Mouse (Mus musculus) stomach, embryonic 14.5 days (tissue): ENCODE data around the gene Phgdh. TPM values are rescaled to one million over a fixed set of nuclear protein-coding genes. Genes with fewer than 3 reads are reported as not detected.

Experiments used
- ATAC-seq: fragments of 200-750 bp; cut with Nextera tagmentation; 2 replicates; pipeline ENCODE4 v1.8.0; 2017; ENCODE audit warnings: low read depth, moderate TSS enrichment; ENCODE audit not compliant: insufficient number of reproducible peaks, insufficient read depth, low FRiP score
- H3K27ac ChIP-seq: fragments of 300-500 bp; sonication (generic); 2 replicates; pipeline ENCODE4 v1.5.1; 2014; ENCODE audit warnings: mild to moderate bottlenecking, low read length, moderate library complexity, mixed read lengths
- H3K27me3 ChIP-seq: fragments of 300-500 bp; sonication (generic); 2 replicates; pipeline ENCODE4 v1.6.1; 2014; ENCODE audit warnings: low read length, control low read depth, mixed read lengths; ENCODE audit not compliant: control insufficient read depth, insufficient read depth
- H3K36me3 ChIP-seq: fragments of 300-500 bp; sonication (generic); 2 replicates; pipeline ENCODE4 v1.6.1; 2014; ENCODE audit warnings: mild to moderate bottlenecking, control low read depth, low read length, moderate library complexity, mixed read lengths; ENCODE audit not compliant: control insufficient read depth, insufficient read depth
- H3K4me1 ChIP-seq: fragments of 300-500 bp; sonication (generic); 2 replicates; pipeline ENCODE4 v1.6.1; 2014; ENCODE audit warnings: low read length, control low read depth, mixed read lengths; ENCODE audit not compliant: control insufficient read depth, insufficient read depth
- H3K4me2 ChIP-seq: fragments of 300-500 bp; sonication (generic); replicated peaks from 2 replicates; pipeline ENCODE4 v1.6.1; 2014; ENCODE audit warnings: low read depth, low read length, control low read depth
- H3K4me3 ChIP-seq: fragments of 300-500 bp; sonication (generic); 2 replicates; pipeline ENCODE4 v1.5.1; 2014; ENCODE audit warnings: low read depth, low read length, control low read depth
- H3K9ac ChIP-seq: fragments of 300-500 bp; sonication (generic); replicated peaks from 2 replicates; pipeline ENCODE4 v1.6.1; 2014; ENCODE audit warnings: low read depth, mild to moderate bottlenecking, control low read depth, low read length, moderate library complexity, mixed read lengths
- H3K9me3 ChIP-seq: fragments of 300-500 bp; sonication (generic); 2 replicates; pipeline ENCODE4 v1.6.1; 2016; ENCODE audit warnings: low read depth, low read length, control low read depth; ENCODE audit not compliant: control insufficient read depth
- WGBS: fragments of 180-500 bp; shearing (Covaris S2); extraction: QIAGEN DNeasy Blood & Tissue Kit; methylation state at CpG from one replicate; pipeline ENCODE4 v1.1.7; 2014; 5-methylcytosine and 5-hydroxymethylcytosine counted together
- polyA plus RNA-seq: library from polyadenylated mRNA; unstranded; fragments of >200 nt; fragmentation: Nextera tagmentation; extraction: Ambion mirVana; gene quantifications from 2 replicates; pipeline ENCODE4 v1.2.1, GENCODE M21; 2014

The Phgdh gene
- polyA plus RNA-seq, 1 experiment from 2014 or later, result 175 TPM

DNA sequence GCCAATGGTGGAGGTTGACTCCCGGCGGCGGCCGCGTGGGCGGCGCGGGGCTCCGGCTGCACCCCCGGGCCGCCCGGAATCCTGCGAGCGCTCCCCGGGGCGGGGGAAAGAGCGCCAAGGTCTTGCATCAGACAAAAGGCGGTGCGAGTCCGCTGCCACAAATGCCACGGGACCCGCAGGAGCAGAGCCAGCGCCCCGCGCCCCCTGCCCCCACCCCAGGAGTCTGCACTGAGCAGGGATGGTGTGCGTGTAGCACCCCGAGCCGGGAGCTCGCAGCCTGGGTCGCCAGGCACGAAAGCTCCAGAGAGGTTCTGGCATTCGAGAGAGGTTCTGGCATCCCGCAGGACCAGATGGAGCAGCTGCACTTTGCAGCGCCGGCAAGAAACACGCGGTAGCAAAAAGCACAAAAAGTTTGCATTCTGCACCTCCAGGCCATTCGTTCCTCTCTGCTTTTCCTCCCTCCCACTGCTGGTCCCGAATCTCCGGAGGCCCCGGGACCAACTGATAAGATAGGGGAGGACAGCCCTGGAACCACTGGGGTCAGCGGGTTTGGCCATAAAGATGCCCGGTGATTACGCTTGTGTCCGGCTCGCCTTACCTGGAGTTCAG, 589 bp downstream of the Phgdh start:
- H3K4me1 ChIP-seq, result peaks cover 12% of the 10 kb centered on the region; the same call in 1 of the 2 replicates
- ATAC-seq, result peak; percentile 30; the same call in 1 of the 2 replicates
- peak overlapping the region; percentile 63 for H3K4me3 ChIP-seq
- no peaks in the 10 kb centered on the region for H3K36me3 ChIP-seq
- no peaks in the 10 kb centered on the region for H3K27me3 ChIP-seq
- under 1% methylated on average over 46 of the region's 46 CpGs for WGBS
- peak overlapping the region; percentile 92 for H3K4me2 ChIP-seq
- peak overlapping the region; percentile 48 for H3K9ac ChIP-seq
- peak overlapping the region; percentile 81 for H3K27ac ChIP-seq
- H3K9me3 ChIP-seq, result no peaks in the 10 kb centered on the region

- H3K4me3 ChIP-seq, result peak overlapping the region; percentile 63
- H3K27me3 ChIP-seq, result no peaks in the 10 kb centered on the region
- H3K9me3 ChIP-seq, result no peaks in the 10 kb centered on the region
- peak overlapping the region; percentile 81 for H3K27ac ChIP-seq
- H3K4me2 ChIP-seq, result peak overlapping the region; percentile 92
- peak overlapping the region; percentile 48 for H3K9ac ChIP-seq
- no peaks in the 10 kb centered on the region for H3K36me3 ChIP-seq
- peak; percentile 68 for ATAC-seq
- WGBS, result 7% methylated on average over 15 of the region's 15 CpGs
- peaks cover 12% of the 10 kb centered on the region; the same call in 1 of the 2 replicates for H3K4me1 ChIP-seq
Measured at GRCm38 (mm10) chr3:98338584-98339041, 1.2 kb downstream of the Phgdh start.

GRCm38 (mm10) chr3:98336661-98337654, 2.8 kb downstream of the Phgdh start:
- no peak overlapping the region for H3K4me3 ChIP-seq
- H3K9ac ChIP-seq, result no peak overlapping the region
- H3K4me1 ChIP-seq, result peaks cover 12% of the 10 kb centered on the region; the same call in 1 of the 2 replicates
- H3K9me3 ChIP-seq, result no peaks in the 10 kb centered on the region
- H3K27me3 ChIP-seq, result no peaks in the 10 kb centered on the region
- no peak overlapping the region for H3K27ac ChIP-seq
- 0 out of 2 replicates have a peak overlapping the region, but pooled peaks have one; percentile 92 for H3K4me2 ChIP-seq
- ATAC-seq, result no peak
- WGBS, result 76% methylated on average over 22 of the region's 22 CpGs
- H3K36me3 ChIP-seq, result 0 out of 2 replicates have a peak, but pooled peaks cover 4% of the 10 kb centered on the region

DNA sequence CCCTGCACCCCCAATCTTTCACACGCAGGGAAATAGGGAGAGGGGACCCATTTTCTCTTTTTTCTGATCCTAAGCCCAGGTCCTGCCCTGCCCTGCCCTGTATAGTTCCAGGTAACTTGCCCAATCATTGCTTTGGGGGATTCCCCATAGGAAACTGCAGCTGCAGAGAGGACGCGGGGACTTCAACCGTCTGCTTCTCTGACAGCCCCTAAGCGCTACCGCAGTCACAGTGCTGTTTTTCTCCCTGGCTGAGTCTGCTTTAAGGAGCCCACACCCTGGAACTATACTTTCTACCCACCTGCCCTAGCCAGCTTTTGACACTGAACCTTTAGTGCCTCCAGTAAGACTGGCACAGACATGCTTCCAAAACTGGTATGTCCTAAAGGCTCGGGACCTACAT, 3.9 kb downstream of the Phgdh start:
- Histone ChIP-seq H3K9ac (no peak overlapping the region), H3K27me3 (no peaks in the 10 kb centered on the region)

DNA sequence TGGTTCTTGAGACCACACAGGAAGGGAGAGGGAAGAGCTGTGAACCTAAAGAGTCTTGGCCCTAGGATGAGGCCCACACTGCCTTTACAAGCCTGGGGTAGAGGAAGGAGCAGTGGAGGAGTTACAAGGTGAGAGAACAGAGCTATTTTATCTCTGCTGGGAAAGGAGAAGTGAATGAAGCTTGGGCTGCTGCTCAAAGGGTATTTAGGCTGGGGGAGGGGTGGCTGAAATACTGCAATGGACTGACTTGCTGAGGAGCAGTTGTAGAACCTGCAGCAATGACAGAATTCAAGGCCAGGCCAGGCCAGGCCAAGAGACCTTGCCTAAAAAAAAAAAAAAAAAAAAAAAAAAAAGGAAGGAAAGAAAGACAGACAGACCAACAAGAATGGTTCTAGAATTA, 4.5 kb downstream of the Phgdh start:
- H3K27me3 ChIP-seq, result no peaks in the 10 kb centered on the region
- peaks cover 4% of the 10 kb centered on the region; the same call in 1 of the 2 replicates for H3K36me3 ChIP-seq
- no peak overlapping the region for H3K27ac ChIP-seq
- H3K9me3 ChIP-seq, result no peaks in the 10 kb centered on the region
- H3K9ac ChIP-seq, result no peak overlapping the region
- no peak for ATAC-seq
- no peak overlapping the region for H3K4me2 ChIP-seq
- H3K4me1 ChIP-seq, result peaks cover 12% of the 10 kb centered on the region; the same call in 1 of the 2 replicates
- H3K4me3 ChIP-seq, result no peak overlapping the region

More for the DNA sequence above, 3.9 kb downstream of the Phgdh start:
- Histone ChIP-seq H3K36me3 (peaks cover 4% of the 10 kb centered on the region; the same call in 1 of the 2 replicates), H3K27ac (no peak overlapping the region), H3K9me3 (no peaks in the 10 kb centered on the region), H3K4me3 (no peak overlapping the region), H3K4me2 (no peak overlapping the region), H3K4me1 (peaks cover 12% of the 10 kb centered on the region; the same call in 1 of the 2 replicates)
- WGBS, result 80% methylated on average over 7 of the region's 7 CpGs
- ATAC-seq, result no peak

DNA sequence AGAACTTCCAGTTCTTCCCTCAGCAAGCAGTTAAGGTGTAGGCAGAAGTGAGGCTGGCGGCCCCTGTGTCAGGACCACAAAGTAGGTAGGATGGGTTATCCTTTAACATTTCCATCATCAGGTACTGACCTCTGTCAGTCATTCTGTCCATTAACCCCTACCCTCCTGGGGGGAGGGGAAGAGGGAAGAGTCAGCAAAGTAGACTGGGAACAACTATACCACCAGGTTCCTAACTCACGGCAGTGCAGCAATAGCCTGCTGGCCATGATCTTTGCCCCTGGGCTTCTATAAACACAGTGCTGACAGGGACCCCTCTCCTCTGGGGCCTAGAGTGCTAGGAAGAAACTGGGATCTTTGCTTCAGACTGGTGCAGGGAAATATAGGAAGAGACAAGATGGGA, 5.8 kb downstream of the Phgdh start:
- no peaks in the 10 kb centered on the region for H3K27me3 ChIP-seq
- no peak overlapping the region for H3K27ac ChIP-seq
- no peak overlapping the region for H3K4me2 ChIP-seq
- H3K4me3 ChIP-seq, result no peak overlapping the region
- WGBS, result 70% methylated on average over 2 of the region's 2 CpGs
- H3K9me3 ChIP-seq, result no peaks in the 10 kb centered on the region
- peaks cover 12% of the 10 kb centered on the region; the same call in 1 of the 2 replicates for H3K4me1 ChIP-seq
- H3K9ac ChIP-seq, result no peak overlapping the region
- peaks cover 4% of the 10 kb centered on the region; the same call in 1 of the 2 replicates for H3K36me3 ChIP-seq
- no peak for ATAC-seq

DNA sequence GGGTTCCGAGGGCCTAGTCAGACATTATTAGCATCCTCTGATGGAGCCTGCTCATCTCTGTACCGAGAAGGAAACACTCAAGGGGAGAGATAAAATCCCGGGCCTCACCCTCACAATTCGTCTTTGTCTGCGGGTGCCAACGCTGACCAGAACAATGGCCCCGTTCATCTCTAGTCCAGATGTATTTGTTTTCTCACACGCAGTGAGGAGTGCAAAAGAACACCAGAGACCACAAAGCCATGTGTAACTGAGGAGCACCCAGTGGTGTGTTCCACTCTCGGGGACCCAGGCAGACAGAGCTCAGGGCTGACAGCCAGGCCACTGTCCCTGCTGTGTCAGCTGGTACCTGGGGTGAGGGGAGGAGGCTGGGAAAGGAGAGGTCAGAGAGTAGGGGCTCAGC, 15.6 kb downstream of the Phgdh start:
- Histone ChIP-seq H3K4me3 (no peak overlapping the region), H3K9ac (no peak overlapping the region), H3K9me3 (no peaks in the 10 kb centered on the region), H3K27me3 (no peaks in the 10 kb centered on the region), H3K4me1 (no peaks in the 10 kb centered on the region), H3K4me2 (no peak overlapping the region), H3K36me3 (peaks cover 22% of the 10 kb centered on the region), H3K27ac (no peak overlapping the region)
- WGBS, result 63% methylated on average over 9 of the region's 9 CpGs
- ATAC-seq, result no peak

DNA sequence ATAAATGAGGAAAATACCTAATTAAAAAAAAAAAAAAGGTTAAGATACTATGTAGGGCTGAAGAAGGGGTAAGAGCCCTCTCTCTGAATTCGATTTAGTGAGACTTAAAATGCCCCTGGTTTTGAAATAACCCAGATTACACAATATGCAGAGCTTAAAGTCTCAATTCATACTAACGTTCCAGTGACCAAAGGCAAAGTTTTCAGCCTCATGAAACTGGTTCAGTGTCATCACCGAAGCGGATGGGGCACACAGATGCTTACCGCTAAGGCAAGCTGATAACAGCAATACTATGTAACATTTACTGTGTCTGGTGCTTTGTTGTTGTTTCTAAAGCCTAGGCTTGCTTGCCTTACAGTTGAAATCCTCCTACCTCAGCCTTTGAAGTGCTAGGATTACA, 17.6 kb downstream of the Phgdh start:
- H3K4me2 ChIP-seq, result no peak overlapping the region
- ATAC-seq, result no peak
- H3K4me1 ChIP-seq, result peaks cover 5% of the 10 kb centered on the region; the same call in 1 of the 2 replicates
- H3K9me3 ChIP-seq, result no peaks in the 10 kb centered on the region
- H3K9ac ChIP-seq, result no peak overlapping the region
- H3K4me3 ChIP-seq, result no peak overlapping the region
- WGBS, result 92% methylated on average over 5 of the region's 5 CpGs
- peaks cover 23% of the 10 kb centered on the region for H3K36me3 ChIP-seq
- no peaks in the 10 kb centered on the region for H3K27me3 ChIP-seq
- no peak overlapping the region for H3K27ac ChIP-seq
